Mouse (Mus musculus) left cerebral cortex, postnatal 14 days (tissue): ENCODE measurements around the gene Pcgf5. TPM values are rescaled to one million over a fixed set of nuclear protein-coding genes. Genes with fewer than 3 reads are reported as not detected.
"Not testable (repeated sequence)": the region's sequence is repeated elsewhere in the genome, so short reads cannot be mapped to it uniquely, and the experiment has no call there.

ENCODE experiments used
- DNase-seq, 2 experiments: peaks; one replicate each; pipeline ENCODE4 v3.0.0; 2021 to 2022; ENCODE audit warnings: low spot score in 2 of 2, mixed read lengths in 1 of 2
- intact Hi-C: fragments of 180-260 bp; cut with DNase I; formaldehyde crosslinking; loops from one replicate; pipeline ENCODE4 v1.15.1; 2025
- total RNA-seq, 2 experiments: library from RNA; stranded (reverse); gene quantifications; 2 replicates each; pipeline ENCODE4 v1.2.3; 2021

Gene Pcgf5
- total RNA-seq, 2 experiments from 2014 or later, result 11.8 to 13.4 TPM

DNA sequence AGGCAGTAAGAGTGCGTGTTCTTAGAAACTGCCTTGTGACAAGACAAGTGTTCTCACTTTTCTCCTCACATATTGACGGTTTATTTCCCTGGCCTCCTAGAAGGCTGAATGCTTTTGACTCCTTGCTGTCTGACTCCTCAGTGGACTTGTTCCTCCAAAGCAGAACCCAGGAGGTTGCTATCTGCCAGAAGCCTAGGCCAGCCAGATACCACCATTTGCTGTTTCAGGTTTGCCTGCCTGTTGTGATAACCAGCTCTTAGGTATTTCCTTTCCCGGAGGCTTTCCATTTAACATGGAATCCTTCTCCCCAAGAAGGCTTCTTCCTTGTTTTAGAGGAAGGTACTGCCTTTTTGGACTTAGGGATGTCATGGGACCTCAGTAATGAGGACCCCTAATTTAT, 104.1 kb downstream of the Pcgf5 start:
- intact Hi-C loops, DNase-seq: not testable (repeated sequence)

DNA sequence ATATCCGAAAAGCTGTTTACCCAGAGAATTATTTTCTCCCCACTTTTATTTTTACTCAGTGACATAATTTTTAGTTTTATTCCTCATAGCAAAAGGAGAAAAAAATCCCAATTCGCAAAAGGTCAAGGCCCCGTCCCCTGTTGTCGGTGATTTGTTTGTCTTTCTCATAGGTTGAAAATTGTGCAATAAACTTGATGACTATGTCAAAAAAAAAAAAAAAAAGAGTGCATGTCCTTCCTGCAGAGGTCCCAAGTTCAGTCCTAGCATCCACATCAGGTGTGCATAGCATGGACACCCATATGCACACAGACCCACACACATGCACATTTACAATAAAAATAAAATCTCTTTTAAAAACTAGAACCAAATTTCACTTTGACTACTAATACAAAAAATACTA, 105.3 kb downstream of the Pcgf5 start:
- intact Hi-C loops, result no loop called here
- DNase-seq, result no peak

DNA sequence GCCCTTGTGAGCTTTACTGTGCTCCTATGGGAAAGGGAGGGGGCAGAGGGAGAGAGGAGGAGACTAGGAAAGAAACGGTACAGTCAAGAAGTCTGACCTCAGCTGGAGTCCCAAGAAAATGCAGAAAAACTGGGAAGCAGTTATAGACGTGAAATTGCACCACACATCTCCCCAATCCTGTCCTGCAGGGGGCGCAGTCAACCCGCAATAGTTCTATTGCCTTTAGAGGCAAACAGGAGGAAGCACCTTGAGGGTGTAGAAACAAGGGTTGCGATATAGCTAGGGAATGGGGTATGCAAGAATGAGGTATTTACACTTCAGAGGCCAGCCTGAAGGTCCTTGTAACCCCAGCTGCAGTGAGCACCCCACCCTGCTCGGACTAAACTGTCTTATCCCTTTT, 122.0 kb downstream of the Pcgf5 start:
- peak; percentile 63 to 79 for DNase-seq
- intact Hi-C loops, result loop anchor here (5.0 kb wide), 1 partner anchor 87 kb away; no protein-coding TSS in a partner anchor

DNA sequence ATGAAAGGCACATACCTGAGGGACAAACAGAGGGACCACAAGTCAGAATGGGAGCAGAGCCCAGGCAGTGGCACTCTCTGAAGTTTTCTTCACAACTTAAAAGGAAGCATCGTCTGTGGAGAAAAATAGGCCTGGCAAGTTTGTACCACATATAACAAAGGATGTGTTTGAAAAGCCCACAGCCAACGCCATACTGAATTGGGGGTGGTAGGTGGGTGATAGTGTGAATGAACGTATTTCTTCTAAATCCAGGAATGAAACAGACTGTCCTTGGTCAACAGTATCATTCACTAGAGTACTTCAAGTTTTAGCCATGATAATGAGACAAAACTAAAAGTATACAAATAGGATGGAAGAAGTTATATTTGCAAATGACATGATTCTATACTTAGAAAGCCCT, 123.2 kb downstream of the Pcgf5 start:
- peak in 1 of 2 experiments; percentile 11 for DNase-seq
- intact Hi-C loops, result loop anchor here (5.0 kb wide), 1 partner anchor 86 kb away; no protein-coding TSS in a partner anchor

DNA sequence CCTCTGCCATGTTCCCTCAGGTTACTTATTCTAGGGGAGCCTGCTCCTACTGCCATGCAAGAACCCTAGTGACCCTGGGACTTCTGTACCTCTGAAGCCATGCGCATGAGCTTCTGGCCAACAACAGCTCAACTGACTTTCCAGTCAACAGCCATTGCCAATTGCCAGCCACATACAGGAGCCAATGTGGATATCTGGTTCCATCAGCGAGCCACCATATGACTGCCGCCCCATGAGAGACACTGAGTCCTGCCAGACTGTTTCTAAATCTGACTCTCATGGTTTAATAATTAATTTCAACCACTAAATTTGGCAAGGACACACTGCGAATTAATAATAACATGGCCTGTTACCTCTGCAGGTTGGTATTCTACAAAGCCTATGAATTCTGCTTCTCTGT, 128.5 kb downstream of the Pcgf5 start:
- intact Hi-C loops, result no loop called here
- no peak for DNase-seq

DNA sequence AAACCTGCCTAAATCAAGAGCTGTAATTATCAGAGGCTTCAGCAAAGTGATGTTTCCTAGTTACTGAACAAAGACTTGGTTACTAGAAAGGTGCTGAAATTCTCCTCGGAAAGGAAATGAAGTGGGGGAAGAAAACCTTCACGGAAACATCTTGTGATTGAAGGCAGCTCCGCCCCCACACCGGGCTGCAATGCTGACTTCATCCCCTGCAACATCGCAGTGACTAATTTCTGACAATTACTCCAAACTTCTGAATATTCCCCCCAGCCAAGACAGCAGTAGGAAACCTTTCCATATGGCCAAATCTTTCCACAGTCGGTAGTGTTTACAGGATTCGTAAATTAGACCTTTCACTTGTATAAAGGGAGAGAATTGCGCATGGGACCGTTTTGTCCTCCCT, 129.0 kb downstream of the Pcgf5 start:
- intact Hi-C loops, result no loop called here
- DNase-seq, result peak; percentile 42 to 48

DNA sequence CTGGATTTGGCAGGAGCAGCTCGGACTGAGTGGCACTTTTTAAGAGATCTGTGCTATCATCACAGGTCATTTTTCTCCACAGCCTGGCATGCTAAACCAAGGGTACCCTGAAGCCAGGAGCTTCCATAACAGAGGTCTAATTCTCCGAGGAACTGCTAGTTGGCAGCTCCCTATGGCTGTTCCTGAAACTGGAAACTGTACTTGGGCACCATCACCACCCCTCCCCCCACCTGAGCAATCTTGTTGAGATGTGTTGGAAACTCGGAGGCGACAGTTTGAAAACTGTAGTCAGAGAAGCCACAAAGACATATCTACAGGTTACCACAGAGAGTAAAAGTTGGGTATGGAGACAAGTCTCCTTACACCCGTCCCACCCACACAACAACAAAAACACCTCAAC, 129.6 kb downstream of the Pcgf5 start:
- intact Hi-C loops, result no loop called here
- peak in 1 of 2 experiments; percentile 6 for DNase-seq

DNA sequence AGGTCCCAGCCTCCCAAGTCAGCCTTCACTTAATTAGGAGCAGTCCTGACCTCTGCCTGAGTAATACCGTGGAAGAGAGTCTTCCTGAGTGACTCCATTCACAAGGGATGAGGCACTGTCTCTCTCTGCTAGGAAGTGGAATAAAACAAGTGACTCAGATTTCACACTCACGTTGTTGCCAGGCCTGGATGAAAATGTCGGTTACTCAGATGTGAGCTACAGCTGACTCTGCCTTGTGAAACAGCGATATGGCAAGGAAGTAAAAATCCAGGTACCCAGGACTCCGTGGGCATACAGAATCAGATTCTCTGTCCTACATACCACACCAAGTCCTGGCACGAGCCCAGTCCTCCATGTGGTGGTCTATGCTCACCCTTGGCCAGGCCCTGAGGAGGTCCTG, 142.8 kb downstream of the Pcgf5 start:
- DNase-seq, result peak; percentile 44 to 49
- intact Hi-C loops, result no loop called here

DNA sequence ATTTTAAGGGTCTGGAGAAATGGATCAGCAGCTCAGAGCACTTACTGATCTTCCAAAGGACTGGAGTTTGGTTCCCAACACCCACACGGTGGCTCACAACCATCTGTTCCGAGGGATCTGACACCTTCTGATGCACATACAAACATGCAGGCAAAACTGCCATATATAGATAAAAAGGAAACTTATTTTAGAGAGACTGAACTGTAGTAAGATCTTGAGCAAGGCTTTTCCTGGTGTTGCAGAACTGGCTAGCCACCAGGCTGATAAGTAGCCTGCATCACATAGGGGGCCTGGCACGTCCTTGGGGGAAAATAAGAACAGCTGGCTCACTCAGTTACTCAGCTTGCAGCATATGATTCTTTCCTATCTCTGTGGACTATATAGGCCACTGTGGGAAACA, 147.4 kb downstream of the Pcgf5 start:
- DNase-seq, result peak in 1 of 2 experiments; percentile 60
- intact Hi-C loops, result no loop called here

DNA sequence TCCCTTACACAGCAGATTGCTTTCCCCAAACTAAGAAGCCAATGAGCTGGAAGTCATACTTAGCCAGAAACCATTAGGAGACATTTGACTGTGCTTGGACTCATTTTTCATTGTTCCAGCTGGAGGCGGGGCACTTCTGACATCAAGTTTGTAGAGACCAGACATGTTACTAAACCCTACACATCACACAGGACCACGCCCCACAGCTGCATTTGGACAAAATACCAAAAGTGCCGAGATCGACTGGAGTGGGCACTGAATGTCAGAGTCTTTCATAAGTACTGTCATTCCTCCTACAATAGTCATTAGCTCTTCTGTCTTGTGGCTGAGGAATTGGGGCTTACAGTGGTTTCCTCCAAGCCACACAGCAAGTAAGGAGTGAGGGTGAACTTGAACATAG, 148.4 kb downstream of the Pcgf5 start:
- DNase-seq, result no peak
- intact Hi-C loops, result no loop called here

DNA sequence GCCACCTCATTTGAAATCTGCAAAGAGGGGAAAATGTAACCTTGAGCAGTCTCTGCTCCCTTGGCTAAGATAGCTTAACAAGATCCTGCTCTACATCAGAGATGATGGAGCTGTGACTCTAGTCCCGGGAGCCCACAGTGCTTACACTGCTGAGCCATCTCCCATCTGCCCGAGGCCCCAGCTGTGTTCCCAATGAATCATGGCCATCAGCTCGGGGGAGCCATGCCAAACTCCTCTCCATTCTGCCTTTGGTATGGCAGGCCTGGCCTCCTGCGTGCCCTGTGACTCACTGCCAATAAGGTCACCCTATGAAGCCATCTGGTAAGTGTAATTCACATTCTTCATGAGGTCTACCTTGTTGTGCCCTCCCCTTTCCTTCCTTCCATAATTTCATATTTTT, 149.0 kb downstream of the Pcgf5 start:
- DNase-seq, result no peak
- intact Hi-C loops, result no loop called here

DNA sequence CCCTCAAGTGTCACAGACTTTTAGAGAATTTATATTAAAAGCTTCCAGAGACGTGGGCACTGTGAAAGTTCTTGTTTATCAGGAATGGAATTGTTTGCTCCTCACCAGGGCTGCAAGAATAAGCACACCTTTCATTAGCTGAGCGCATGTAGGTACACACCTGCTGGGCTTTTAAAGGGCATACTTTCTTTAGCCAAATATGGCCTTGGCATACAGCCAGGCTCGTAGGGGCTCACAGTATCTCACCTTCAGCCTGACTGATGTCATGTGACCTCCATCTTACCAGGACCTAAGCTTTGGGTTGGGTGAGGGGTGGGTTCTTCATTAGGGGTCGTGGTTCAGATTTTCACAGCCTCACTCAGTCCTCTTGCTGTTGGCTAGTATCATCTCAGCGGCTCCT, 149.6 kb downstream of the Pcgf5 start:
- DNase-seq, result no peak
- intact Hi-C loops, result no loop called here

DNA sequence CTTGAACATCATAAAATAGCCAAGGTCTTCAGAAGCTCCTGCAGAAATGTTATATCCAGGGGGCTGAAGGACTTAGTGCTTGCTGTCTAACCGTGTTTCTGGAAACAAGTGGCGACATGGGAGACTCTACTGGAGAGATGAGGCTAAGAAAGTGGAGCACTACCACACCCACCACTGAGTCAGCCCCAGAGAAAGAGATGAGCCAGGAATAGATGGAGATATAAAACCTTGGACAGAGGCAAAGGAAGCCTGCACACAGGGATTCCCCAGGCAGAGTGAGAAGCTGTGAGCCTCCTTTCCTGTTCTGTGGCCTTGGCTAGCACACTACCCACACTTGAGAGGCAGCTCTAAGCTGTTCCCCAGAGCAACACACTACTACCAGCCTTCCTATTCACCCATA, 156.6 kb downstream of the Pcgf5 start:
- DNase-seq, result peak in 1 of 2 experiments; percentile 10
- intact Hi-C loops, result no loop called here

Other genes with a start within 250 kb of the Pcgf5 start
- not detected for gene Ankrd1, start 228.2 kb upstream of the Pcgf5 start, total RNA-seq
- 10 to 100 TPM; 28.6 to 32.5 TPM for gene Hectd2, start 206.3 kb downstream of the Pcgf5 start, total RNA-seq